Mouse (Mus musculus): ENCODE measurements around the gene Sdr16c6.

The Sdr16c6 gene

DNA sequence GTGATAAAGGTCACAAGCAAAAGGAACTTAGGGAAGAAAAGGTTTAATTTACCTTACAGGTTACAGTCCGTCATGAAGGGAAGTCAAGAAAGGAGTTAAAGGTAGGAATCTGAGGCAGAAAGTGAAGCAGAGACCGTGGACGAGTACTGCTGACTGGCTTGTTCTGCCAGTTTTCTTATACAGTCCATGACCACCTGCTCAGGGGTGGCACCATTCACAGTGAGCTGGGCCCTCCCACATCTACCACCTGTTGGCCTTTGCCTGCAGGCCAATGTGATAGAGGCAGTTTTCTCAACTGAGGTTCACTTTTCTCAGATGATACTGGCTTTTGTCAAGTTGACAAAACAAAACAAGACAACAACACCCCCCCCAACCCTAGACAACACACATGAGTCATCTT, at the start of gene Sdr16c6:
Gene Sdr16c6, minus strand, starts transcription at position 151 of the 400 bp plus-strand sequence.
- DNase-seq (ENCODE audit: low spot score) = no peak

DNA sequence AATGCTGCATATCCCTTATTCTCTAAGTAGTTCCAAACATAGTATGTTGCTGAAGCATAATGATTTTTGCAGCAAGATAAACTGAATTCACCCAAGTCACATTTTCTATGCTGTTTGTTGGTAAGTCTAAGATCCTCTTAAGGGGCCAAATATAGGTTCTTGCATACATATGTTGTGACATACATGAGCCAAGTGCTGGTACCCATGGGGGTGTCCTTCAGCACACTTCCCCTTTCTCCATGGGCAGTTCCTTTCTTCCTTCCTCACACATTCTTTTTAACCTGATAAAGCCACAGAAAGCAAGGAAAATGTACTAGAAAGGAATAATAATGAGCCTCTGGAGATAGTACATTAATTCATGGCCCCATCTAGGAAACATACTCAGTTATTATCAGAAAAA, 2.9 kb upstream of the Sdr16c6 start:
- no peak for DNase-seq (ENCODE audit: low spot score)

GRCm38 (mm10) chr4:4079132-4079531, 1.8 kb upstream of the Sdr16c6 start:
- DNase-seq (ENCODE audit: low spot score) = no peak

DNA sequence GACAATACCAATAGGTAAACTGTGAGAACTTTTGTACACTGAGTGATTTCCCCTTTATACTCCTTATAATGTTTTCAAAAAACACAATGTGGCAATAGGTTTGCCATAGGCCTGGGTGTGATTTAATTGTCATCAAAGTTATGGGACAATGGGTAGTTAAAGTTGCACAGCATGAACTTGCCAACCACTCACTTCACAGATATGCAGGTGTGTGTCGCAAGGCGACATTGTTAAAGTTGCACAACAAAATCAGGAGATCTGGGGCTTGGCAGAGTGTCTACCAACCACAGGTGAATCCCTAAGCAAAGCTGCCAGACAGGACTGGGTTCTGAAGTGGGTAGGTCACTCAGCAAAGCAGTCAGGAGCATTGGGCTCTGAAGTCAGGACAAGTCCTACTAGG, 1.3 kb downstream of the Sdr16c6 start:
- no peak for DNase-seq (ENCODE audit: low spot score)

All from lung, postnatal 25 days (tissue).